Mouse (Mus musculus): ENCODE results near the gene Mgst2. TPM values are rescaled to one million over a fixed set of nuclear protein-coding genes. Genes with fewer than 3 reads are reported as not detected.

Mgst2 gene
- polyA plus RNA-seq, 1 experiment, result 3.6 TPM

GRCm38 (mm10) chr3:51659415-51659814, 745 bp upstream of the Mgst2 start:
- no peaks in the 10 kb centered on the region for H3K79me2 ChIP-seq (ENCODE audit: control insufficient read depth, insufficient read depth)
- TF ChIP-seq MYOD1 (IDR thresholded peaks at IDR 0.05; ENCODE audit: control insufficient read depth, insufficient read length, low read depth), result no peak
- H3K27me3 ChIP-seq (ENCODE audit: control insufficient read depth, insufficient read depth, insufficient read length), result no peaks in the 10 kb centered on the region
- no peaks in the 10 kb centered on the region for H3K36me3 ChIP-seq (ENCODE audit: control insufficient read depth, insufficient read depth)
- H3K4me3 ChIP-seq (ENCODE audit: insufficient read depth, poor library complexity, severe bottlenecking), result no peak overlapping the region
- H3K79me3 ChIP-seq (ENCODE audit: low read depth), result no peaks in the 10 kb centered on the region
- no peak overlapping the region for H3ac ChIP-seq (ENCODE audit: control insufficient read depth, insufficient read length, low read depth)

DNA sequence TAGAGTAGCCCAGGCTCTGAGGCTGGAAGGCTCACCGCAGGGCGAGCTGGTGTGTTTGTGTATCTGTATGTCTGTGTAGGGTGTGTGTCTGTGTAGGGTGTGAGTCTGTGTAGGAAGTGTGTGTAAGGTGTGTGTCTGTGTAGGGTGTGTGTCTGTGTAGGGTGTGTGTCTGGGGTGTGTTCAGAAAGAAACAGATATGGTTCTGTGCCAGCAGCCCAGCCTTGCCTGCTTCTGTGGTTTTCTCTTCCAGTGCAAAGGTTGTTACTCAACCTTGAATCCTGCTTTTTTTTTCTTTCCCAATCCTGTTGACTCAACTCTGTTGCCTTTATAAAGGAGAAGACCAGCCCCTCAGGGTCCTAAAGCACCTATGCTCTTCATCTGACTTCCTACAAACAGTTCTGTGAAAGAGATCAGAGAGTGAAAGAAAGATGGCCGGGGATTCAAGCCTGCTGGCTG, 689 bp downstream of the Mgst2 start:
- Histone ChIP-seq H3K4me3 (ENCODE audit: insufficient read depth, poor library complexity, severe bottlenecking) (no peak overlapping the region), H3K79me3 (ENCODE audit: low read depth) (no peaks in the 10 kb centered on the region), H3K79me2 (ENCODE audit: control insufficient read depth, insufficient read depth) (no peaks in the 10 kb centered on the region), H3ac (ENCODE audit: control insufficient read depth, insufficient read length, low read depth) (no peak overlapping the region), H3K27me3 (ENCODE audit: control insufficient read depth, insufficient read depth, insufficient read length) (no peaks in the 10 kb centered on the region), H3K36me3 (ENCODE audit: control insufficient read depth, insufficient read depth) (no peaks in the 10 kb centered on the region)
- TF ChIP-seq MAX (IDR thresholded peaks at IDR 0.05), result no peak
- TF ChIP-seq CTCF (IDR thresholded peaks at IDR 0.05; ENCODE audit: control insufficient read depth, insufficient read depth, insufficient read length), result no peak
- TF ChIP-seq CEBPB (IDR thresholded peaks at IDR 0.05; ENCODE audit: low read depth), result peak; percentile 66
- no peak for TF ChIP-seq MYOG (IDR thresholded peaks at IDR 0.05; ENCODE audit: control insufficient read depth, extremely low read depth, insufficient read length)
- no peak for TF ChIP-seq USF1 (IDR thresholded peaks at IDR 0.05; ENCODE audit: low read depth)

DNA sequence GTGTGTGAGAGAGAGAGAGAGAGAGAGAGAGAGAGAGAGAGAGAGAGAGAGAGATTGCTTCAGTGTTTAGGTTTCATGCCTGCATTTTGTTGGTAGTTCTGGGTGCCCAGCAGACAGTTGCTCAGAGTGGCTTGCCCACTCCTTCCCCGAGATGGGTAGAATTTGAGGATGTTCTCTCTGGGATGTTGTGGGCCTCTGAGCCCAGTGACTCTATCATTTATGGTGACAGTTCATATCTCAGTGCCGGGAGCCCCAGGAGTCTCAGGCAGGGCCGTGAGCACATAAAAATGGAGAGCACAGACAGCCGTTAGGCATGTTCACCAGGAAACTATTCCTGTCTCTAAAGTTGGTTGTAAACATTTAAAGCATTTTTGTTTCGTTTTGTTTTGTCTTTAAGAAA, 1.2 kb downstream of the Mgst2 start:
- H3K4me3 ChIP-seq (ENCODE audit: insufficient read depth, poor library complexity, severe bottlenecking), result no peak overlapping the region
- H3K27me3 ChIP-seq (ENCODE audit: control insufficient read depth, insufficient read depth, insufficient read length), result no peaks in the 10 kb centered on the region
- H3K79me2 ChIP-seq (ENCODE audit: control insufficient read depth, insufficient read depth), result no peaks in the 10 kb centered on the region
- no peaks in the 10 kb centered on the region for H3K36me3 ChIP-seq (ENCODE audit: control insufficient read depth, insufficient read depth)
- no peak overlapping the region for H3ac ChIP-seq (ENCODE audit: control insufficient read depth, insufficient read length, low read depth)
- TF ChIP-seq CTCF (IDR thresholded peaks at IDR 0.05; ENCODE audit: control insufficient read depth, insufficient read depth, insufficient read length) (no peak), MAX (IDR thresholded peaks at IDR 0.05) (no peak), MYOG (IDR thresholded peaks at IDR 0.05; ENCODE audit: control insufficient read depth, extremely low read depth, insufficient read length) (no peak), MYOD1 (IDR thresholded peaks at IDR 0.05; ENCODE audit: control insufficient read depth, insufficient read length, low read depth) (no peak), USF1 (IDR thresholded peaks at IDR 0.05; ENCODE audit: low read depth) (no peak), CEBPB (IDR thresholded peaks at IDR 0.05; ENCODE audit: low read depth) (no peak), FOSL1 (IDR thresholded peaks at IDR 0.05; ENCODE audit: insufficient read depth, low read length, poor library complexity, severe bottlenecking) (no peak)
- H3K79me3 ChIP-seq (ENCODE audit: low read depth), result no peaks in the 10 kb centered on the region

DNA sequence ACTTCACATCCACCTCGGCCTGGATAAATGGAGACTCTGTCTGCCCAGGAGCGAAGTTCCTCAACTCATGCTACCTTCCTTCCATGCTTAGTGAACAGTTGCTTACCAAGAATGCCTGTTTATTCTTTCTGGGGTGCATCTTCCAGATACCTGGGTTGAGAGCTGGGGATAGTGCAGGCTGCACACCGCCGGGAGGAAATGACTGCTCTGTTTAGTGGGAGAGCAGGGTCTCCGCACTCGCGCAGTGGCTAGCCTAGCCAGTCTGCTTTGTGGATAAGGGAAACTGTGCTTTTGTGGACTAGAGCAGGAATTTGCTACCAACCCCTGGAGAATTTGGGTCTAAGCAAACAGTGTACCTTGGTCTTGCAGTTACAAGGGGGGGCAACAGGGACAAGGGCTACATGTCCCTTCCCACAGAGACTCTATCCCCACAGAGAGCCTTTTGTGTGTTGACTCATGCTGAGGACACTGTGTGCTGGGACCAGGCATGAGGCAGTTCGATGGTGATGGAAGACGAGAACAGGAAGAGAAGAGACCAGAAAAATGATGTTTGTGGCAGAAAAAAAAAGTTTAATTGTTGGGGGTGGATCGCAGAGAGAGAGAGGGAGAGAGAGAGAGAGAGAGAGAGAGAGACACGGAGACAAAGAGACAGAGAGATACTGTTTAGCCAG, 1.9 kb downstream of the Mgst2 start:
- Histone ChIP-seq H3ac (ENCODE audit: control insufficient read depth, insufficient read length, low read depth) (no peak overlapping the region), H3K79me2 (ENCODE audit: control insufficient read depth, insufficient read depth) (no peaks in the 10 kb centered on the region), H3K79me3 (ENCODE audit: low read depth) (no peaks in the 10 kb centered on the region), H3K36me3 (ENCODE audit: control insufficient read depth, insufficient read depth) (no peaks in the 10 kb centered on the region), H3K27me3 (ENCODE audit: control insufficient read depth, insufficient read depth, insufficient read length) (no peaks in the 10 kb centered on the region), H3K4me3 (ENCODE audit: insufficient read depth, poor library complexity, severe bottlenecking) (no peak overlapping the region)
- no peak for TF ChIP-seq CEBPB (IDR thresholded peaks at IDR 0.05; ENCODE audit: low read depth)
- TF ChIP-seq MAX (IDR thresholded peaks at IDR 0.05), result no peak
- no peak for TF ChIP-seq CTCF (IDR thresholded peaks at IDR 0.05; ENCODE audit: control insufficient read depth, insufficient read depth, insufficient read length)
- TF ChIP-seq MYOD1 (IDR thresholded peaks at IDR 0.05; ENCODE audit: control insufficient read depth, insufficient read length, low read depth), result no peak
- no peak for TF ChIP-seq USF1 (IDR thresholded peaks at IDR 0.05; ENCODE audit: low read depth)
- no peak for TF ChIP-seq FOSL1 (IDR thresholded peaks at IDR 0.05; ENCODE audit: insufficient read depth, low read length, poor library complexity, severe bottlenecking)
- TF ChIP-seq MYOG (IDR thresholded peaks at IDR 0.05; ENCODE audit: control insufficient read depth, extremely low read depth, insufficient read length), result no peak

- Histone ChIP-seq H3ac (ENCODE audit: control insufficient read depth, insufficient read length, low read depth) (no peak overlapping the region), H3K79me2 (ENCODE audit: control insufficient read depth, insufficient read depth) (no peaks in the 10 kb centered on the region), H3K79me3 (ENCODE audit: low read depth) (no peaks in the 10 kb centered on the region), H3K27me3 (ENCODE audit: control insufficient read depth, insufficient read depth, insufficient read length) (no peaks in the 10 kb centered on the region), H3K4me3 (ENCODE audit: insufficient read depth, poor library complexity, severe bottlenecking) (no peak overlapping the region), H3K36me3 (ENCODE audit: control insufficient read depth, insufficient read depth) (no peaks in the 10 kb centered on the region)
- TF ChIP-seq CTCF (IDR thresholded peaks at IDR 0.05; ENCODE audit: control insufficient read depth, insufficient read depth, insufficient read length) (no peak), MAX (IDR thresholded peaks at IDR 0.05) (no peak), FOSL1 (IDR thresholded peaks at IDR 0.05; ENCODE audit: insufficient read depth, low read length, poor library complexity, severe bottlenecking) (no peak), MYOG (IDR thresholded peaks at IDR 0.05; ENCODE audit: control insufficient read depth, extremely low read depth, insufficient read length) (no peak), USF1 (IDR thresholded peaks at IDR 0.05; ENCODE audit: low read depth) (no peak), MYOD1 (IDR thresholded peaks at IDR 0.05; ENCODE audit: control insufficient read depth, insufficient read length, low read depth) (no peak), CEBPB (IDR thresholded peaks at IDR 0.05; ENCODE audit: low read depth) (no peak)
Measured at GRCm38 (mm10) chr3:51662557-51662956, 2.4 kb downstream of the Mgst2 start.

DNA sequence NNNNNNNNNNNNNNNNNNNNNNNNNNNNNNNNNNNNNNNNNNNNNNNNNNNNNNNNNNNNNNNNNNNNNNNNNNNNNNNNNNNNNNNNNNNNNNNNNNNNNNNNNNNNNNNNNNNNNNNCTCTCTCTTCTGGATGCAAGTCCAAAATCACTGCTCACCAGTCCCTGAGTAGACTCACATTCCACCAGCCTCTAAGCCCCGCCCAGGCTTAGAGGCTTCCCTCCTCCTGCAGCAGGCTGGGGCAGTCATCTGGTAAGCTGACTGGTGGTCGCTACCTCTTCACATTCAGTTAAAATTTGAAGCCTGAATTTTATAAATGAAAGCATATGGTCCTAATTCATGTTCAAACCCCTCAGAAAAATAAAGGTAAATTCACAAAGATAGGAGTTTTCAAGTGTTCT, 8.4 kb downstream of the Mgst2 start:
- no peaks in the 10 kb centered on the region for H3K79me2 ChIP-seq (ENCODE audit: control insufficient read depth, insufficient read depth)
- no peaks in the 10 kb centered on the region for H3K36me3 ChIP-seq (ENCODE audit: control insufficient read depth, insufficient read depth)
- no peak overlapping the region for H3ac ChIP-seq (ENCODE audit: control insufficient read depth, insufficient read length, low read depth)
- no peak overlapping the region for H3K4me3 ChIP-seq (ENCODE audit: insufficient read depth, poor library complexity, severe bottlenecking)
- no peaks in the 10 kb centered on the region for H3K79me3 ChIP-seq (ENCODE audit: low read depth)
- no peaks in the 10 kb centered on the region for H3K27me3 ChIP-seq (ENCODE audit: control insufficient read depth, insufficient read depth, insufficient read length)
- no peak for TF ChIP-seq USF1 (IDR thresholded peaks at IDR 0.05; ENCODE audit: low read depth)
- TF ChIP-seq CTCF (IDR thresholded peaks at IDR 0.05; ENCODE audit: control insufficient read depth, insufficient read depth, insufficient read length), result no peak
- no peak for TF ChIP-seq MAX (IDR thresholded peaks at IDR 0.05)
- no peak for TF ChIP-seq CEBPB (IDR thresholded peaks at IDR 0.05; ENCODE audit: low read depth)
- TF ChIP-seq MYOD1 (IDR thresholded peaks at IDR 0.05; ENCODE audit: control insufficient read depth, insufficient read length, low read depth), result no peak
- no peak for TF ChIP-seq MYOG (IDR thresholded peaks at IDR 0.05; ENCODE audit: control insufficient read depth, extremely low read depth, insufficient read length)
- TF ChIP-seq FOSL1 (IDR thresholded peaks at IDR 0.05; ENCODE audit: insufficient read depth, low read length, poor library complexity, severe bottlenecking), result no peak
